Mouse (Mus musculus): ENCODE measurements around the gene Kank2. TPM values are rescaled to one million over a fixed set of nuclear protein-coding genes. Genes with fewer than 3 reads are reported as not detected.

Kank2 gene
- polyA plus RNA-seq, 1 experiment = 15.4 TPM

DNA sequence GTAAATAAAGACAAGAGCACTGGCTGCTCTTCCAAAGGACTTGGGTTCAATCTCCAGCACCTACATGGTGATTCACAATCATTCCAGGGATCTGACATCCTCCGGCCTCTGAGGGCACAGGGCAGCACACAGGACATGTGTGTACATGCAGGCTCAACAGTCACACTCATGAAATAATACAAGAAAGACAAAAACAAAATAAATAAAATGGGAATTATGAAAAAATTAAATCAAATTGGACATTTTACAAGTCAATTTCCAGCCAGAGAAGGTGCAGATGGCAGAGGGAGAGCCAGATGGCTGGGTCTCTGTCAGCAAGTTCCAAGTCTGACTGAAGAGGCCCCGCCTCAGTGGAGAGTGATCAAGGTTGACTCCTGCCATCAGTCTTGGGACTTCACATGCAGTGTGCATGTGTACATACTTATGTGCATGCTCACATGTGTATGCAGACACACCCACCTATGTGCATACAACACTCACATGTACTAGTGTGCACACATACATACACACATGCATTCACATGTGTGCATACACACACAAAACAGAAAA, 20.7 kb upstream of the Kank2 start:
- Histone ChIP-seq H3K4me3 (ENCODE audit: extremely low read depth, insufficient read depth, insufficient read length) (no peak overlapping the region), H3K4me1 (ENCODE audit: control insufficient read depth, insufficient read depth, insufficient read length) (no peaks in the 10 kb centered on the region), H3K27ac (ENCODE audit: insufficient read depth, low read length) (no peak overlapping the region), H3K36me3 (ENCODE audit: control insufficient read depth, insufficient read depth, low read length) (no peaks in the 10 kb centered on the region), H3K27me3 (ENCODE audit: control insufficient read depth, insufficient read depth, low read length) (no peaks in the 10 kb centered on the region)
- TF ChIP-seq CTCF (IDR thresholded peaks at IDR 0.05; ENCODE audit: extremely low read depth, insufficient read depth, insufficient read length, insufficient replicate concordance) (no peak), POLR2A (IDR thresholded peaks at IDR 0.05; ENCODE audit: low read depth, low read length) (no peak)
- DNase-seq (ENCODE audit: low read depth in 1 of 2, low spot score in 2 of 2) = no peak
- WGBS = 94% methylated on average over 2 of the region's 2 CpGs

DNA sequence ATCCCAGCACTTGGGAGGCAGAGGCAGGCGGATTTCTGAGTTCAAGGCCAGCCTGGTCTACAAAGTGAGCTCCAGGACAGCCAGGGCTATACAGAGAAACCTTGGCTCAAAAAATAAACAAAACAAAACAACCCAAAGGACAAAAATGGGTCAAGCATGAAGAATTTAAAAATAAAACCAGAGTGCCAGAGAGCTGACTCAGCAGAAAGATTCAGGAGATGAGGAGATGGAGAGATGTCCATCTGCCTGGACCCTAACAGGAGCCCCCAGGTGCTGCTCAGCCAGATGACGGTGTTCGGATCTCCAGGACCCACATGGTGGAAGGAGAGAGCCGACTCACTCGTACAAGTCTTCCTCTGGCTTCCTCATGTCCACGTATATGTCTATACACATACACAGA, 20.0 kb upstream of the Kank2 start:
- Histone ChIP-seq H3K27me3 (ENCODE audit: control insufficient read depth, insufficient read depth, low read length) (no peaks in the 10 kb centered on the region), H3K36me3 (ENCODE audit: control insufficient read depth, insufficient read depth, low read length) (no peaks in the 10 kb centered on the region), H3K4me3 (ENCODE audit: extremely low read depth, insufficient read depth, insufficient read length) (no peak overlapping the region), H3K27ac (ENCODE audit: insufficient read depth, low read length) (no peak overlapping the region), H3K4me1 (ENCODE audit: control insufficient read depth, insufficient read depth, insufficient read length) (no peaks in the 10 kb centered on the region)
- TF ChIP-seq CTCF (IDR thresholded peaks at IDR 0.05; ENCODE audit: extremely low read depth, insufficient read depth, insufficient read length, insufficient replicate concordance) (no peak), POLR2A (IDR thresholded peaks at IDR 0.05; ENCODE audit: low read depth, low read length) (no peak)
- DNase-seq (ENCODE audit: low read depth in 1 of 2, low spot score in 2 of 2) = no peak
- WGBS = 87% methylated on average over 6 of the region's 6 CpGs

DNA sequence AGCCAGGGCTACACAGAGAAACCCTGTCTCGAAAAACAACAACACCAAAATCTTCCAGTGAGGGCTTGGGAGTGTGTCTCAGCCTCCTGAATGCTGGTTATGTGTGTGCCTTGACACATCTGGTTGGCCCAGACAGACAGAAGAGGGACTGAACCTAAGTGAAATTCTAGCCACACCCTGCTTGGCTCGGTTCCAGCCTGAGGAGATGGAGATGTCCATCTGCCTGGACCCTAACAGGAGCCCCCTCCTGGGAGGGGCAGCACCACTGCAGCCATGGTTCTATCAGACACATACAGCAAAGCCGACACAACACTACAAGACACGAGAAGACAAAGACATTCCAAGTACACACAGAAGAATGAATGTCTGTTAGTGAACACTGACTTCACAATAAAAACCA, 19.6 kb upstream of the Kank2 start:
- TF ChIP-seq POLR2A (IDR thresholded peaks at IDR 0.05; ENCODE audit: low read depth, low read length) = no peak
- TF ChIP-seq CTCF (IDR thresholded peaks at IDR 0.05; ENCODE audit: extremely low read depth, insufficient read depth, insufficient read length, insufficient replicate concordance) = no peak
- Histone ChIP-seq H3K4me1 (ENCODE audit: control insufficient read depth, insufficient read depth, insufficient read length) (no peaks in the 10 kb centered on the region), H3K4me3 (ENCODE audit: extremely low read depth, insufficient read depth, insufficient read length) (no peak overlapping the region), H3K27me3 (ENCODE audit: control insufficient read depth, insufficient read depth, low read length) (no peaks in the 10 kb centered on the region), H3K27ac (ENCODE audit: insufficient read depth, low read length) (no peak overlapping the region), H3K36me3 (ENCODE audit: control insufficient read depth, insufficient read depth, low read length) (no peaks in the 10 kb centered on the region)
- WGBS = 85% methylated on average over 4 of the region's 4 CpGs
- DNase-seq (ENCODE audit: low read depth in 1 of 2, low spot score in 2 of 2) = no peak

DNA sequence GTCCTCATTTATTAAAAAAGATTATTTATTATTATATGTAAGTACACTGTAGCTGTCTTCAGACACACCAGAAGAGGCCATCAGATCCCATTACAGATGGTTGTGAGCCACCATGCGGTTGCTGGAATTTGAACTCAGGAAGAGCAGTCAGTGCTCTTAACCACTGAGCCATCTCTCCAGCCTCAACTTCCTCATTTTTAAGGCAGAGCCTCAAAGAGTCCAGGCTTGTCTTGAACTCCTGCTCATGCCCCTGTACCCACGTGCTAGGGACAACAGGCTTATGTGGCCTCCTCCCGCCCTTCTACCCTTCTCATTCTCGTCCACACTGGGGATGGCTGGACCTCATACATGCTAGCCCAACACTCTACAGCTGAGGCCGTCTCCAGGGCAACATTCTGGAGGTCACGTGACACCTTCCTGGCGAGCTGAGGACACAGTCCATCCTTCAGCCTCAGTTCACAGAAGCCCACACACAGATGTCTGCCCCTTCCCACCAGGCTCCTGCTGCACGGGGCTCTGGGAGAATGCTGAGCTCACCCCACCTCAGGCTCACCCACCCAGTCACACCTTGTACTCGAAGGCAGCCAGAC, 18.3 kb upstream of the Kank2 start:
- DNase-seq (ENCODE audit: low read depth in 1 of 2, low spot score in 2 of 2) = no peak
- 62% methylated on average over 9 of the region's 9 CpGs for WGBS

DNA sequence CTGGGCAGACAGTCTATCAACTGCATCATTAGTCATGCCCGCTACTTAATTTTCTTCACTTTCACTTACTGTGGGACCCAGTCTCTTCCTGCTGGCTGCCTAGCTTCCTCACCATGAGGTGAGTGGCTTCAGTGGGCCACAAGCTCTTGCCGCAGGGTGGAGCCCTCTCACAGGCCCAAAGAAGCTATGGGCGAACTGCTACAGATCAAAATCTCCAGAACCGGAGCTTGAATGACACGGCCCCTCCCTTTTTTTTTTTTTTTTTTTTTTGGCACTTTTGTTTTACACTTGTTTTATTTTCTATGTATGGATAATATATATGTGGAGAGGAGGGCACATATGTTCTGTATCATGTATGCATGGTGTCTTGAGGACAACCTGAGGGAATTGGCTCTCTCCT, 12.6 kb upstream of the Kank2 start:
- WGBS = 54% methylated on average over 5 of the region's 5 CpGs
- no peaks in the 10 kb centered on the region for H3K27me3 ChIP-seq (ENCODE audit: control insufficient read depth, insufficient read depth, low read length)
- H3K4me1 ChIP-seq (ENCODE audit: control insufficient read depth, insufficient read depth, insufficient read length) = no peaks in the 10 kb centered on the region
- no peaks in the 10 kb centered on the region for H3K36me3 ChIP-seq (ENCODE audit: control insufficient read depth, insufficient read depth, low read length)
- TF ChIP-seq POLR2A (IDR thresholded peaks at IDR 0.05; ENCODE audit: low read depth, low read length) (no peak), CTCF (IDR thresholded peaks at IDR 0.05; ENCODE audit: extremely low read depth, insufficient read depth, insufficient read length, insufficient replicate concordance) (no peak)
- H3K4me3 ChIP-seq (ENCODE audit: extremely low read depth, insufficient read depth, insufficient read length) = no peak overlapping the region
- no peak overlapping the region for H3K27ac ChIP-seq (ENCODE audit: insufficient read depth, low read length)
- no peak for DNase-seq (ENCODE audit: low read depth in 1 of 2, low spot score in 2 of 2)

More for the DNA sequence above, 18.3 kb upstream of the Kank2 start:
- Histone ChIP-seq H3K4me3 (ENCODE audit: extremely low read depth, insufficient read depth, insufficient read length) (no peak overlapping the region), H3K4me1 (ENCODE audit: control insufficient read depth, insufficient read depth, insufficient read length) (no peaks in the 10 kb centered on the region), H3K27me3 (ENCODE audit: control insufficient read depth, insufficient read depth, low read length) (no peaks in the 10 kb centered on the region), H3K27ac (ENCODE audit: insufficient read depth, low read length) (no peak overlapping the region), H3K36me3 (ENCODE audit: control insufficient read depth, insufficient read depth, low read length) (no peaks in the 10 kb centered on the region)
- TF ChIP-seq CTCF (IDR thresholded peaks at IDR 0.05; ENCODE audit: extremely low read depth, insufficient read depth, insufficient read length, insufficient replicate concordance) (no peak), POLR2A (IDR thresholded peaks at IDR 0.05; ENCODE audit: low read depth, low read length) (no peak)

DNA sequence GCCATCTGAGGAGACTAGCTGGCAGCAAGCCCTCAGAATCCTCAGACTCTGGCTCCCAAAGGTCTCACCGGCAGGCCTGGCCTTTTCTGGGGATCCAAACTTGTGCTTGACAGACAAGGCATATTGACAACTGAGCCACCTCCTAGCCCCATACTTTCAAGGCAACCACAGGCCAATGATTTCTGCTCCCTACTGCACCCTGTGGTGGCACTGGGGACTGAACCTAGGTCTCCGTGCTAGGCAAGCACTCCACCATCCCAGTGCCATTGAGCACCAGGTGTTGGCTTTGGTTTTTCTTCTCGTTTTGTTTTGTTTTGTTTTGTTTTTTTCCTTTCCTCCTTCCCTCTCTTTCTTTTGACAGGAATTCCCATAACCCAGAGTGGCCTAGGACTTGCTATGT, 10.0 kb upstream of the Kank2 start:
- no peak overlapping the region for H3K27ac ChIP-seq (ENCODE audit: insufficient read depth, low read length)
- TF ChIP-seq POLR2A (IDR thresholded peaks at IDR 0.05; ENCODE audit: low read depth, low read length) = no peak
- no peak for TF ChIP-seq CTCF (IDR thresholded peaks at IDR 0.05; ENCODE audit: extremely low read depth, insufficient read depth, insufficient read length, insufficient replicate concordance)
- H3K27me3 ChIP-seq (ENCODE audit: control insufficient read depth, insufficient read depth, low read length) = no peaks in the 10 kb centered on the region
- no peak for DNase-seq (ENCODE audit: low read depth in 1 of 2, low spot score in 2 of 2)
- no peak overlapping the region for H3K4me3 ChIP-seq (ENCODE audit: extremely low read depth, insufficient read depth, insufficient read length)
- WGBS = 59% methylated on average over 3 of the region's 3 CpGs
- H3K36me3 ChIP-seq (ENCODE audit: control insufficient read depth, insufficient read depth, low read length) = no peaks in the 10 kb centered on the region
- no peaks in the 10 kb centered on the region for H3K4me1 ChIP-seq (ENCODE audit: control insufficient read depth, insufficient read depth, insufficient read length)

DNA sequence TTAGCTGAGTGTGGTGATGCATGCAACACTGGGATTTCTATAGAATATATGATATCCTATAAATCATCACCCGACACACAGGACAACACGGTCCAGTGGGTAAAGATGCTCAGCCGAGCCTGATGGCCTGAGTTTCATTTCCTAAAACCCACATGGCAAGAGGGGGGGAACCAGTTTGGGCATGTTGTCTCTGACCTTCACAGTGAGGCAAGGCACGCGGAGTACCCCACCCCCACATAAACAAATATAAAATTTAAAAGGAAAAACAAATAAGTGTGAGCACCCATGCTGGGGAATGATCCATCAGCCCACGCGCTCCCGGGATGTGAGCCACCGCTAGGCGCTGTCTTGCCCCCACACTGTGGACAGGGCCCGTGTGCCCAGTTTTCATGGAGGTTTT, 8.4 kb upstream of the Kank2 start:
- H3K27ac ChIP-seq (ENCODE audit: insufficient read depth, low read length) = no peak overlapping the region
- no peak for DNase-seq (ENCODE audit: low read depth in 1 of 2, low spot score in 2 of 2)
- WGBS = 75% methylated on average over 11 of the region's 11 CpGs

More for the DNA sequence above, 8.4 kb upstream of the Kank2 start:
- H3K4me1 ChIP-seq (ENCODE audit: control insufficient read depth, insufficient read depth, insufficient read length) = no peaks in the 10 kb centered on the region
- no peaks in the 10 kb centered on the region for H3K27me3 ChIP-seq (ENCODE audit: control insufficient read depth, insufficient read depth, low read length)
- no peak for TF ChIP-seq CTCF (IDR thresholded peaks at IDR 0.05; ENCODE audit: extremely low read depth, insufficient read depth, insufficient read length, insufficient replicate concordance)
- TF ChIP-seq POLR2A (IDR thresholded peaks at IDR 0.05; ENCODE audit: low read depth, low read length) = no peak
- H3K36me3 ChIP-seq (ENCODE audit: control insufficient read depth, insufficient read depth, low read length) = no peaks in the 10 kb centered on the region
- no peak overlapping the region for H3K4me3 ChIP-seq (ENCODE audit: extremely low read depth, insufficient read depth, insufficient read length)
